In the genomic region with DNA sequence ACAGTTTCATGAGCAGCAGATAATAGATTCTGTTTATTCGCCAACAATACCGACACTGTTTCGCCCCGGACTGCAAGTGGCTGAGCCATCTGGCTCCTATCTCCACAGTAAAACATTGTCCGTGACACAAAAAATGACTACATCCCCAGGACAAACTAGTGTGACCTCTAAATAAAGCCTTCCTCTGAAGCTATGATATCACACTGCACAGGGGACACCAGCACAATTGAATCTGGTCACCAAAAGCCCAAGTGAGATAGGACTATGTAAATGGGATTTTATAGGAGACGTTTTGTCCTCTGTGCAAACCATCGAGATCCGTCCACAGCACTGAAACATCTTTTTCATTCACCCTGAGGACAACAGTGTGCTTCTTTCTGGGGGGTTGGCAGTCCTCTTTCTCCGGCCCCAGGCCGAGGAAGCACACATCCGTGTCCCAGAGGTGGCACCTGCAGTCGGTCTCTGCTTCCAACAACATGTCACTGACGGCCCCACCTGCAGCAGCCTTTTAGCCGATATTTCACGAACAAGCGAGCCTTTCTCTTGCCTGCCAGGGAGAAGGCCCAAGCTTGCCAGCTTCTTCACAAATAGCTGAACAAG, we compare ENCODE assay signal across 15 mouse cellular contexts. TPM values are rescaled to one million over a fixed set of nuclear protein-coding genes. Genes with fewer than 3 reads are reported as not detected.
DNase-seq lines count a peak whose midpoint lies in the region; ATAC-seq and TF ChIP-seq lines count a peak whose summit lies in the region.
"Had no signal": no experiment of that assay in that cellular context is flagged by ENCODE, and none has a peak within 500 bp of the region (broad histone marks: within the 10 kb centered on the region; RNA-seq: fewer than 3 reads in every experiment).

No protein-coding gene starts in this region.

- H3K4me3 ChIP-seq in forebrain, embryonic 13.5 days, result no peak overlapping the region
- H3K4me3 ChIP-seq in forebrain, embryonic 16.5 days (replicated peaks; ENCODE audit: low read length), result no peak overlapping the region
- H3K4me3 ChIP-seq in liver, embryonic 11.5 days (ENCODE audit: low read depth, low read length), result no peak overlapping the region
- no peak overlapping the region for H3K4me3 ChIP-seq in intestine, postnatal 0 days (ENCODE audit: low read depth, low read length)
- H3K4me3 ChIP-seq: embryonic facial prominence, embryonic 15.5 days; liver, embryonic 13.5 days had no signal

- H3K4me1 ChIP-seq in forebrain, embryonic 13.5 days, result peaks cover 62% of the 10 kb centered on the region
- H3K4me1 ChIP-seq in forebrain, embryonic 16.5 days (replicated peaks; ENCODE audit: control insufficient read depth, insufficient read depth, low read length), result peaks cover 39% of the 10 kb centered on the region
- no peaks in the 10 kb centered on the region for H3K4me1 ChIP-seq in liver, embryonic 11.5 days (replicated peaks; ENCODE audit: control insufficient read depth, insufficient read depth, low read length)
- H3K4me1 ChIP-seq in intestine, postnatal 0 days (replicated peaks; ENCODE audit: control insufficient read depth, insufficient read depth, low read length), result no peaks in the 10 kb centered on the region
- H3K4me1 ChIP-seq: embryonic facial prominence, embryonic 15.5 days; liver, embryonic 13.5 days had no signal

- H3K9ac ChIP-seq in forebrain, embryonic 13.5 days, result peak overlapping the region; percentile 36; the same call in 1 of the 2 replicates
- no peak overlapping the region for H3K9ac ChIP-seq in forebrain, embryonic 16.5 days (replicated peaks; ENCODE audit: low read depth, low read length)
- H3K9ac ChIP-seq in liver, embryonic 11.5 days (ENCODE audit: low read depth, low read length), result no peak overlapping the region
- no peak overlapping the region for H3K9ac ChIP-seq in intestine, postnatal 0 days (ENCODE audit: low read depth, low read length)
- H3K9ac ChIP-seq: embryonic facial prominence, embryonic 15.5 days; liver, embryonic 13.5 days had no signal

- H3K27ac ChIP-seq in forebrain, embryonic 13.5 days, result no peak overlapping the region
- no peak overlapping the region for H3K27ac ChIP-seq in forebrain, embryonic 16.5 days (ENCODE audit: low read length)
- no peak overlapping the region for H3K27ac ChIP-seq in liver, embryonic 11.5 days (ENCODE audit: low read depth, low read length)
- H3K27ac ChIP-seq in intestine, postnatal 0 days (ENCODE audit: low read depth, low read length), result no peak overlapping the region
- H3K27ac ChIP-seq: embryonic facial prominence, embryonic 15.5 days; liver, embryonic 13.5 days had no signal

- peak; percentile 28 to 35 for DNase-seq in frontal cortex, postnatal 36 days (ENCODE audit: low spot score in 2 of 2)
- peak; percentile 59 for DNase-seq in left cerebral cortex, adult 11 months (ENCODE audit: low spot score)
- peak; percentile 76 to 87 for DNase-seq in right cerebral cortex, postnatal 10 days (ENCODE audit: low spot score in 2 of 2)
- no peak for DNase-seq in liver, embryonic 11.5 days (ENCODE audit: low spot score)
- DNase-seq in kidney, postnatal 14 days, result no peak
- DNase-seq: adrenal gland, adult 2 months; B cell, adult 2 months; heart, adult 18-20 months; kidney, postnatal 4 days; liver, embryonic 13.5 days; thymus, postnatal 4 days had no signal

- H3K36me3 ChIP-seq in forebrain, embryonic 13.5 days (ENCODE audit: poor library complexity, severe bottlenecking), result no peaks in the 10 kb centered on the region
- no peaks in the 10 kb centered on the region for H3K36me3 ChIP-seq in forebrain, embryonic 16.5 days (ENCODE audit: control insufficient read depth, insufficient read depth)
- no peaks in the 10 kb centered on the region for H3K36me3 ChIP-seq in liver, embryonic 11.5 days (ENCODE audit: control insufficient read depth, insufficient read depth, low read length)
- H3K36me3 ChIP-seq in intestine, postnatal 0 days (ENCODE audit: control insufficient read depth, insufficient read depth), result no peaks in the 10 kb centered on the region
- H3K36me3 ChIP-seq: embryonic facial prominence, embryonic 15.5 days; liver, embryonic 13.5 days had no signal

- H3K9me3 ChIP-seq in forebrain, embryonic 13.5 days (replicated peaks), result no peaks in the 10 kb centered on the region
- H3K9me3 ChIP-seq in forebrain, embryonic 16.5 days (ENCODE audit: control insufficient read depth, low read length), result no peaks in the 10 kb centered on the region
- no peaks in the 10 kb centered on the region for H3K9me3 ChIP-seq in liver, embryonic 11.5 days (ENCODE audit: control insufficient read depth, low read length)
- no peaks in the 10 kb centered on the region for H3K9me3 ChIP-seq in intestine, postnatal 0 days (ENCODE audit: control insufficient read depth)
- H3K9me3 ChIP-seq: embryonic facial prominence, embryonic 15.5 days; liver, embryonic 13.5 days had no signal

- H3K4me2 ChIP-seq in forebrain, embryonic 13.5 days, result 0 out of 2 replicates have a peak overlapping the region, but pooled peaks have one; percentile 6
- H3K4me2 ChIP-seq in forebrain, embryonic 16.5 days (ENCODE audit: low read length), result no peak overlapping the region
- no peak overlapping the region for H3K4me2 ChIP-seq in liver, embryonic 11.5 days
- no peak overlapping the region for H3K4me2 ChIP-seq in intestine, postnatal 0 days (replicated peaks; ENCODE audit: low read depth)
- H3K4me2 ChIP-seq: embryonic facial prominence, embryonic 15.5 days; liver, embryonic 13.5 days had no signal

- TF ChIP-seq CTCF in intestine, postnatal 0 days (IDR thresholded peaks at IDR 0.05; ENCODE audit: low read depth), result no peak

- WGBS in forebrain, embryonic 13.5 days, result 39% methylated on average over 16 of the region's 16 CpGs
- WGBS in forebrain, embryonic 16.5 days, result 32% methylated on average over 16 of the region's 16 CpGs
- WGBS in liver, embryonic 11.5 days, result 74% methylated on average over 16 of the region's 16 CpGs
- 65% methylated on average over 16 of the region's 16 CpGs for WGBS in intestine, postnatal 0 days

- ATAC-seq in forebrain, embryonic 13.5 days, result peak; percentile 17; the same call in 1 of the 2 replicates
- no peak for ATAC-seq in forebrain, embryonic 16.5 days
- ATAC-seq in liver, embryonic 11.5 days (replicated peaks; ENCODE audit: low FRiP score), result no peak
- no peak for ATAC-seq in intestine, postnatal 0 days

- peaks cover 87% of the 10 kb centered on the region for H3K27me3 ChIP-seq in forebrain, embryonic 13.5 days
- peaks cover 23% of the 10 kb centered on the region for H3K27me3 ChIP-seq in forebrain, embryonic 16.5 days (replicated peaks; ENCODE audit: control insufficient read depth, insufficient read depth, low read length)
- H3K27me3 ChIP-seq in liver, embryonic 11.5 days (replicated peaks; ENCODE audit: control insufficient read depth, insufficient read depth, low read length), result peaks cover 45% of the 10 kb centered on the region
- peaks cover 7% of the 10 kb centered on the region; the same call in 1 of the 2 replicates for H3K27me3 ChIP-seq in intestine, postnatal 0 days (replicated peaks; ENCODE audit: control insufficient read depth, insufficient read depth, low read length)

RNA-seq across cellular contexts. Expression of a gene that starts 36.0 kb away (rescaled TPM):
- 7.5 and 8.7 TPM in 2 replicates for polyA plus RNA-seq in forebrain, embryonic 13.5 days (2015; fragmentation: Nextera tagmentation; extraction: Ambion mirVana)
- polyA plus RNA-seq in forebrain, embryonic 16.5 days (2015; fragmentation: Nextera tagmentation; extraction: Ambion mirVana), result 32.3 and 39.7 TPM in 2 replicates
- not detected in 2 replicates for polyA plus RNA-seq in liver, embryonic 11.5 days (2014; fragmentation: Nextera tagmentation; extraction: Ambion mirVana)
- not detected in 2 replicates for polyA plus RNA-seq in intestine, postnatal 0 days (2015; fragmentation: Nextera tagmentation; extraction: Ambion mirVana)

Comparison
In these comparisons a context has a peak if more than half of its experiments do, and no peak if none do; other contexts are left out.
1. DNase-seq: peak in frontal cortex, postnatal 36 days (2 of 2), left cerebral cortex, adult 11 months (single experiment) and right cerebral cortex, postnatal 10 days (2 of 2); none in liver, embryonic 11.5 days (single experiment) and kidney, postnatal 14 days (single experiment).